Mouse (Mus musculus): Measurements from ENCODE around the gene Rbfox1. TPM values are rescaled to one million over a fixed set of nuclear protein-coding genes. Genes with fewer than 3 reads are reported as not detected.

The Rbfox1 gene
- polyA plus RNA-seq, 1 experiment, result not detected

- Histone ChIP-seq H3K36me3 (ENCODE audit: control insufficient read depth, insufficient read depth, low read length, poor library complexity, severe bottlenecking) (no peaks in the 10 kb centered on the region), H3K9me3 (replicated peaks; ENCODE audit: control insufficient read depth, insufficient read depth, low read length, poor library complexity, severe bottlenecking) (no peaks in the 10 kb centered on the region), H3K9ac (ENCODE audit: low read depth, poor library complexity, severe bottlenecking) (no peak overlapping the region), H3K27ac (ENCODE audit: insufficient read depth, low read length) (no peak overlapping the region), H3K4me3 (ENCODE audit: low read depth, low read length) (no peak overlapping the region), H3K4me1 (ENCODE audit: control insufficient read depth, insufficient read depth, low read length) (no peaks in the 10 kb centered on the region), H3K27me3 (ENCODE audit: control insufficient read depth, insufficient read depth, low read length, poor library complexity, severe bottlenecking) (no peaks in the 10 kb centered on the region)
- no peak for TF ChIP-seq POLR2A (IDR thresholded peaks at IDR 0.05; ENCODE audit: insufficient read depth, low read length)
- TF ChIP-seq CTCF (IDR thresholded peaks at IDR 0.05; ENCODE audit: low read depth, low read length), result no peak
- no peak for TF ChIP-seq EP300 (IDR thresholded peaks at IDR 0.05; ENCODE audit: insufficient read depth, low read depth, low read length)
Observed at GRCm38 (mm10) chr16:7347522-7348165, 1462.5 kb downstream of the Rbfox1 start.

GRCm38 (mm10) chr16:7352808-7353207 lies 1467.7 kb downstream of the Rbfox1 start:
- TF ChIP-seq POLR2A (IDR thresholded peaks at IDR 0.05; ENCODE audit: insufficient read depth, low read length) (no peak), CTCF (IDR thresholded peaks at IDR 0.05; ENCODE audit: low read depth, low read length) (no peak), EP300 (IDR thresholded peaks at IDR 0.05; ENCODE audit: insufficient read depth, low read depth, low read length) (no peak)
- H3K27me3 ChIP-seq (ENCODE audit: control insufficient read depth, insufficient read depth, low read length, poor library complexity, severe bottlenecking), result no peaks in the 10 kb centered on the region
- no peak overlapping the region for H3K9ac ChIP-seq (ENCODE audit: low read depth, poor library complexity, severe bottlenecking)
- no peaks in the 10 kb centered on the region for H3K36me3 ChIP-seq (ENCODE audit: control insufficient read depth, insufficient read depth, low read length, poor library complexity, severe bottlenecking)
- H3K4me3 ChIP-seq (ENCODE audit: low read depth, low read length), result no peak overlapping the region
- no peaks in the 10 kb centered on the region for H3K9me3 ChIP-seq (replicated peaks; ENCODE audit: control insufficient read depth, insufficient read depth, low read length, poor library complexity, severe bottlenecking)
- no peaks in the 10 kb centered on the region for H3K4me1 ChIP-seq (ENCODE audit: control insufficient read depth, insufficient read depth, low read length)
- H3K27ac ChIP-seq (ENCODE audit: insufficient read depth, low read length), result no peak overlapping the region

- H3K4me1 ChIP-seq (ENCODE audit: control insufficient read depth, insufficient read depth, low read length), result no peaks in the 10 kb centered on the region
- no peak overlapping the region for H3K9ac ChIP-seq (ENCODE audit: low read depth, poor library complexity, severe bottlenecking)
- H3K27me3 ChIP-seq (ENCODE audit: control insufficient read depth, insufficient read depth, low read length, poor library complexity, severe bottlenecking), result no peaks in the 10 kb centered on the region
- no peaks in the 10 kb centered on the region for H3K36me3 ChIP-seq (ENCODE audit: control insufficient read depth, insufficient read depth, low read length, poor library complexity, severe bottlenecking)
- H3K4me3 ChIP-seq (ENCODE audit: low read depth, low read length), result no peak overlapping the region
- TF ChIP-seq POLR2A (IDR thresholded peaks at IDR 0.05; ENCODE audit: insufficient read depth, low read length) (no peak), CTCF (IDR thresholded peaks at IDR 0.05; ENCODE audit: low read depth, low read length) (no peak)
- H3K9me3 ChIP-seq (replicated peaks; ENCODE audit: control insufficient read depth, insufficient read depth, low read length, poor library complexity, severe bottlenecking), result no peaks in the 10 kb centered on the region
- H3K27ac ChIP-seq (ENCODE audit: insufficient read depth, low read length), result no peak overlapping the region
Observed at GRCm38 (mm10) chr16:7354116-7354515, 1469.0 kb downstream of the Rbfox1 start.

GRCm38 (mm10) chr16:7359043-7359442 lies 1473.9 kb downstream of the Rbfox1 start:
- no peak overlapping the region for H3K27ac ChIP-seq (ENCODE audit: insufficient read depth, low read length)
- TF ChIP-seq CTCF (IDR thresholded peaks at IDR 0.05; ENCODE audit: low read depth, low read length) (no peak), POLR2A (IDR thresholded peaks at IDR 0.05; ENCODE audit: insufficient read depth, low read length) (no peak), EP300 (IDR thresholded peaks at IDR 0.05; ENCODE audit: insufficient read depth, low read depth, low read length) (no peak)
- H3K36me3 ChIP-seq (ENCODE audit: control insufficient read depth, insufficient read depth, low read length, poor library complexity, severe bottlenecking), result no peaks in the 10 kb centered on the region
- no peak overlapping the region for H3K4me3 ChIP-seq (ENCODE audit: low read depth, low read length)
- H3K9me3 ChIP-seq (replicated peaks; ENCODE audit: control insufficient read depth, insufficient read depth, low read length, poor library complexity, severe bottlenecking), result no peaks in the 10 kb centered on the region
- no peak overlapping the region for H3K9ac ChIP-seq (ENCODE audit: low read depth, poor library complexity, severe bottlenecking)
- H3K27me3 ChIP-seq (ENCODE audit: control insufficient read depth, insufficient read depth, low read length, poor library complexity, severe bottlenecking), result no peaks in the 10 kb centered on the region
- no peaks in the 10 kb centered on the region for H3K4me1 ChIP-seq (ENCODE audit: control insufficient read depth, insufficient read depth, low read length)

GRCm38 (mm10) chr16:7360706-7361105 lies 1475.6 kb downstream of the Rbfox1 start:
- TF ChIP-seq EP300 (IDR thresholded peaks at IDR 0.05; ENCODE audit: insufficient read depth, low read depth, low read length) (no peak), CTCF (IDR thresholded peaks at IDR 0.05; ENCODE audit: low read depth, low read length) (no peak), POLR2A (IDR thresholded peaks at IDR 0.05; ENCODE audit: insufficient read depth, low read length) (no peak)
- H3K9ac ChIP-seq (ENCODE audit: low read depth, poor library complexity, severe bottlenecking), result no peak overlapping the region
- H3K9me3 ChIP-seq (replicated peaks; ENCODE audit: control insufficient read depth, insufficient read depth, low read length, poor library complexity, severe bottlenecking), result no peaks in the 10 kb centered on the region
- no peak overlapping the region for H3K4me3 ChIP-seq (ENCODE audit: low read depth, low read length)
- H3K36me3 ChIP-seq (ENCODE audit: control insufficient read depth, insufficient read depth, low read length, poor library complexity, severe bottlenecking), result no peaks in the 10 kb centered on the region
- no peaks in the 10 kb centered on the region for H3K4me1 ChIP-seq (ENCODE audit: control insufficient read depth, insufficient read depth, low read length)
- no peak overlapping the region for H3K27ac ChIP-seq (ENCODE audit: insufficient read depth, low read length)
- H3K27me3 ChIP-seq (ENCODE audit: control insufficient read depth, insufficient read depth, low read length, poor library complexity, severe bottlenecking), result no peaks in the 10 kb centered on the region

GRCm38 (mm10) chr16:7365878-7366277 lies 1480.7 kb downstream of the Rbfox1 start:
- no peak overlapping the region for H3K4me3 ChIP-seq (ENCODE audit: low read depth, low read length)
- H3K4me1 ChIP-seq (ENCODE audit: control insufficient read depth, insufficient read depth, low read length), result no peaks in the 10 kb centered on the region
- TF ChIP-seq CTCF (IDR thresholded peaks at IDR 0.05; ENCODE audit: low read depth, low read length), result no peak
- TF ChIP-seq EP300 (IDR thresholded peaks at IDR 0.05; ENCODE audit: insufficient read depth, low read depth, low read length), result no peak
- TF ChIP-seq POLR2A (IDR thresholded peaks at IDR 0.05; ENCODE audit: insufficient read depth, low read length), result no peak
- H3K9me3 ChIP-seq (replicated peaks; ENCODE audit: control insufficient read depth, insufficient read depth, low read length, poor library complexity, severe bottlenecking), result no peaks in the 10 kb centered on the region
- H3K36me3 ChIP-seq (ENCODE audit: control insufficient read depth, insufficient read depth, low read length, poor library complexity, severe bottlenecking), result no peaks in the 10 kb centered on the region
- no peak overlapping the region for H3K9ac ChIP-seq (ENCODE audit: low read depth, poor library complexity, severe bottlenecking)
- no peaks in the 10 kb centered on the region for H3K27me3 ChIP-seq (ENCODE audit: control insufficient read depth, insufficient read depth, low read length, poor library complexity, severe bottlenecking)
- H3K27ac ChIP-seq (ENCODE audit: insufficient read depth, low read length), result no peak overlapping the region
